Mouse (Mus musculus): ENCODE data around the gene Triap1.
"Not testable (repeated sequence)": the region's sequence is repeated elsewhere in the genome, so short reads cannot be mapped to it uniquely, and the experiment has no call there.

The Triap1 gene

GRCm38 (mm10) chr5:115340007-115340406, 1.0 kb upstream of the Triap1 start:
- no peak for DNase-seq

DNA sequence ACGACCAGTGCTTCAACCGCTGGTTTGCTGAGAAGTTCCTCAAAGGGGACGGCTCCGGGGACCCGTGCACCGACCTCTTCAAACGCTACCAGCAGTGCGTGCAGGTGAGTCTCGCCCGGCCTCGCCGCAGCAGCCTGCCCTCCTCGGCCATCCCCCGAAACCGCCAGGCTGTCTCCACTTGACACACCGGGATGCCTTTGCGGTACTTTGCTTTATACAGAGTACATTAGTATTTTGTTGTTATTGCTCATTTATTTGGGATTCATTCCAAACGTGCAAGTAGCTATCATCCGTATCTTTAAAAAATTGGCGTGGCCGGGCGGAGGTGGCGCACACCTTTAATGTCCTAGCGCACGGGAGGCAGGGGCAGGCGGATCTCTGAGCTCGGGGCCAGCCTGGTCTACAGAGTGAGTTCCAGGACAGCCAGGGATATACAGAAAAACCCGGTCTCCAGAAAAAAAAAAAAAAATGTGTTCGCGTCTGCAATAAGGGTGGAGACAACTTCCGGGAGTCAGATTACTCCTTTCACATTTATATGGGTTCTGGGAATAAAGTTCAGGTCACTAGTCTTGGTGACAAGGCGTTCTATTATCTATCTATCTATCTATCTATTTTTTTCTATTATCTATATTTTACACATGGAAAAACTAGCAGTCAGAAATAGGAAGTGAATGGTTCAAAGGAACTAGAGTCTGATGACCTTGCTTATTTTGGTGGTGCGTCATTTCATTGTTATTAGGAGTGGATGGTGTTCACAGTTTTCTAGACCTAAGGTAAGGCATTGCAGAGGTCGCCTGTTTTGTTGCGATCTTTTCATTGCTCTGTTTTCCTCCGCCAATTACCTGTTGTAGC, 515 bp downstream of the Triap1 start:
- no peak for DNase-seq

DNA sequence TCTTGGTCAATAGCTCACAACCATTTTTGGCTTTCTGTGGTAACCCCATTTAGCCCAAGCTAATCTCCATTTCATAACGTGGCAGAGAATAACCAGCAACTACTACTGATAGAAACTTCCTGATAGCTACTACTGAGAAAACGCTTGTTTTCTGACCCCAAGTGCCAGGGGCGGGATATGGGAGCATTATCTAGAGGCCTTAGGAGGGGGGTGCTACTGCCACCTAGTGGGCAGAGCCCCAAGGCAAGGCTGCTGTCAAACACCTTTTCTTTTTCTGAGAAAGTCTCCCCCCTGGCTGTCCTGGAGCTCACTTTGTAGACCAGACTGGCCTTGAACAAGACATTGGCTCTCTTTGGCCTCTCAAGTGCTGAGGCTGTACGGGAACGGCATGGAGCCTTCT, 6.5 kb downstream of the Triap1 start:
- peak; percentile 79 to 90 for DNase-seq

- peak; percentile 99 for DNase-seq
Observed at GRCm38 (mm10) chr5:115348546-115349224, 7.7 kb downstream of the Triap1 start, which contains the start of gene Cox6a1. Gene Cox6a1 (minus strand): TSS chr5:115348981.

GRCm38 (mm10) chr5:115349225-115349555, 8.2 kb downstream of the Triap1 start:
- no peak for DNase-seq

DNA sequence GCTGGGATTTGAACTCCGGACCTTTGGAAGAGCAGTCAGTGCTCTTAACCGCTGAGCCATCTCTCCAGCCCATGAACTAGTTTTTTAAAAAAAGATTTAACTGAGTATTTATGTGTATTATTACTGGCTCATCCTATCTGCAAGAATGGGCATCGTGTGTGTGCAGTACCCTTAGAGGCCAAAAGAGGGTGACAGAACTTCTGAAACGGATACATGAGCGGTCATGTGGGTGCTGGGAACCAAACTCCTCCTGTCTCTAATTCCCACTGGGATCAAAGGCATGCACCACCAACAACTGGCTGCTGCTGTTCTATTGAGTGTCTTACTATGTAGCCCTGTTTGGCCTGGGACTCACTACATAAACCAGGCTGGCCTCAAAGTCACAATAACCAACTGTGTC, 10.3 kb downstream of the Triap1 start:
- no peak for DNase-seq

DNA sequence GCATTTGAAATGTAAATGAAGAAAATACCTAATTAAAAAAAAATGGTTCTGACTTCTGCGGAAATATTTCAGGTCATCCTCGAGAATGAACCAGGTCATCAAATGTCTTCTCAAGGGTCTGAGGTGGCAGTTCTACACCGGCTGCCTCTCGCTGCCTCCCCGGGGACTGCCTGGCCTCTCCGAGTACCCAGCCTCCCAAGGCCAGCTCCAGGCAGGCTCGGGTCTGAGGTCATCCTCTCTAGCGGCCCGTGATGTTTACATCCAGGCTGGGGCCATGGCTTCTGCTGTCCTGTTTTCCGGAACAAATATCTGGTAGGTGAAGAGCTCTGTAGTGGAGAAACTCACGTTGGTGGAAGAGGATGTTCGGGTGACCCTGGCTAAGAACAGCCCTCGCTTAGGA, 14.0 kb downstream of the Triap1 start:
- DNase-seq, result no peak

GRCm38 (mm10) chr5:115358872-115359271, 17.8 kb downstream of the Triap1 start:
- peak; percentile 76 to 85 for DNase-seq

- no peak for DNase-seq
Observed at GRCm38 (mm10) chr5:115359438-115359837, 18.4 kb downstream of the Triap1 start.

DNA sequence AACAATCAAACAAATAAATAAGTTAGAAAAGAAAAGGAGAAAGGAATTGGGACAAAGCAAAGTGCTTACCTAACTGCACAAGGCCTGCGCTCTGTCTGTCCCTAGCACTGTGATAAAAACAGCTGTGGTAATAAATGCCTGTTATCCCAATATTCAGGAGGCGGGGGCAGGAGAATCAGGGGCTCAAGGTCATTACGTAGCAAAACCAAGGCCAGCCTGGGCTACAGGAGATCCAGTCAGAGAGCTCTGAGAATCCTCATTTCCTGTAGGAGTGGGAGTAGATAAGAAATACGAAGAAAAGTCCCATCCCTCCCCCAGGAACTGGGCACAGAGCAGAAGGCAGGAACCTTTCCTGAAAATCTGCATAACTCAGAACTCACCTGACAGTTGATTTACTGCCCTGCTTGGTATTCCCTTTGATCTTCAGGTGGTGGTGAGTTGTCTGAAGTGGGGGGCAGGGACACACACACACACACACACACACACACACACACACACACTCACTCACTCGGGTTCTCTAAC, 18.9 kb downstream of the Triap1 start:
- DNase-seq, result no peak

DNA sequence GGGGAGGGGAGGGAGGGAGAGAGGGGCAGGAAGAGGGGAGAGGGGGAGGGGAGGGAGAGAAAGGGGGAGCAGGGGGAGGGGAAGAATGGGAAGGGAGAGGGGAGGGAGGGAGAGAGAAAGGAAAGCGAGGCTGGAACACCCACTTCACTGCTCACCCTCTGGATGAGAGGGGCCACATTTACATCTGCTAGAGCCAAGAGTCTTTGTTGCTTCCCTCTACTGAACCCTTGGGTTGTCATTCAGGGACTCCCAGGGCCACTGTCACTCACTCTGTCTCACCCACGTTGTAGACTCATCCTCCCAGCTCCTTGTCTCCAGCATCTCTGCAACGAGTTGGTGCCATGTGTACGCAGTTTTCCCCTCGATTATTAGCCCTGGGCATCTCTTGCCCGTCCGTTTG, 21.2 kb downstream of the Triap1 start:
- no peak for DNase-seq

DNA sequence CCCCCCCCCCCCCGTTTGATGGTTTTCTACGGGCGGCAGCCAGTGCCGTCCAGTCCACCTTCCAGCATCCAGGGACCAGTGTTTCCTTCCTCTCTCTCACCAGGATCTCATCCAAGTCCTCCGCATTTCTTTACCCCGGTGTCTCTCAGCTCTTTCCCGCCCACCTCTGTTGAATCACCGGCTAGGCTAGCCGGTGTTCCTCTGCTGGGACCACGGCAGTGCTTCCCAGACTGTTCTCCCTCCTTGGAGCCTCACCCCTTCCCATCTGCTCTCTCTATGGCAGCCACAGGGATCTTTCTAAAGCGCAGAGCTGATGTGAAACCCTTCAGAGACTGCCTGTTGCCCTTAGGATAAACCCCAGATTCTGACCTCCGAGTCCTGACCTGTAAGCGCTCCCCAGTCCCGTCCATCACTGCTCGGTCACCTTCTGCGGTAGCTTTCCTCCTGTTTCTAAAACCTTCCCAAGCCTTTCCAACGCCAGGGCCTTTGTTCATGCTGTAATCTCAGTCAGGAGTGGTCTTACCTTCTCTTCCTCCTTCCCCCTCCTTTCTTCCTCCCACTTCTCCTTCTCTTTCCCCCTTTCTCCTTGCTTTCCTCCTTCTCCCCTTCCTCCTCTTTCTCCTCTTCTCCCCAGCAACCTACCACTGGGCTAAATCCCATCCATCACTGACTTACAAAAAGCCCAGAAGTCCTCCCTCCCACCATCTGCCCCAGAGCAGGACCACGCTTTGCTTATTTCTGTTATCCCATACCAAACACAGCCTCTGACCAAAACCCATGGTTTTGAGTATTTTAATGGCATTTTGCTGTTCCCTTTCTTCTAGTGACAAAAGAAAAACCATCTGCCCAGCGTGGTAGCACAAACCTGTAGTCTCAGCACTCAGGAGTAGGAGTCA, 22.0 kb downstream of the Triap1 start:
- DNase-seq, result no peak

DNA sequence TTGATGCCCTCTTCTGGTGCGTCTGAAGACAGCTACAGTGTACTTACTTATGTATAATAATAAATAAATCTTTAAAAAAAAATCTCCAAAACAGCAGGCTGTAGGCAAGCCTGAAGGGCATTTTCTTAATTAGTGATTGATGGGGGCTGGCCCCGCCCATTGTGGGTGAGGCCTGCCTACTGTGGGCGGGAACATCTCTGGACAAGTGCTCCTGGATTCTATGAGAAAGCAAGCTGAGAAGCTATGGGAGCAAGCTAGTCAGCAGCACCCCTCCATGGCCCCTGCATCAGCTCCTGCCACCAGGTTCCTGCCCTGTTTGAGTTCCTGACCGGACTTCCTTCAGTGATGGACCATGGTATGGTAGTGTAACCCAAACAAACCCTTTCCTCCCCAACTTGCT, 23.8 kb downstream of the Triap1 start:
- no peak for DNase-seq

- no peak for DNase-seq
Observed at GRCm38 (mm10) chr5:115371736-115372135, 30.7 kb downstream of the Triap1 start.

- no peak for DNase-seq
Observed at GRCm38 (mm10) chr5:115373441-115374203, 32.6 kb downstream of the Triap1 start.

GRCm38 (mm10) chr5:115374204-115374820, 33.3 kb downstream of the Triap1 start:
- DNase-seq, result no peak

DNA sequence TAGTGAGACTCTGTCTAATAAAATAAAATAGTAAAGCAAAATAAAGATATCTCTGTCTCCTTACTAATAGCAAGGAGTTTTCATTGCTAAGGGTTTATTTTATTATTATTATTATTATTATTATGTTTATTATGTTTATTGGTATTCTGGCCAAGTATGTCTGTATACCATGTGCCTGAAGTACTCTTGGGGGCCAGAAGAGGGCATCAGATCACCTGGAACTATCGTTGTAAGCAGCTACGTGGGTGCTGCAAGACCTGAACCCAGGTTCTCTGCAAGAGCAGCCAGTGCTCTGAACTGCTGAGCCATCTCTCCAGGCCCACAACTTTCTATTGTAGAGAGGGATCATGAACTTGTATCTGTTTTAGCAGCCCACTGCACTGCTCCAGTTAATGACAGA, 34.4 kb downstream of the Triap1 start:
- DNase-seq, result no peak

DNA sequence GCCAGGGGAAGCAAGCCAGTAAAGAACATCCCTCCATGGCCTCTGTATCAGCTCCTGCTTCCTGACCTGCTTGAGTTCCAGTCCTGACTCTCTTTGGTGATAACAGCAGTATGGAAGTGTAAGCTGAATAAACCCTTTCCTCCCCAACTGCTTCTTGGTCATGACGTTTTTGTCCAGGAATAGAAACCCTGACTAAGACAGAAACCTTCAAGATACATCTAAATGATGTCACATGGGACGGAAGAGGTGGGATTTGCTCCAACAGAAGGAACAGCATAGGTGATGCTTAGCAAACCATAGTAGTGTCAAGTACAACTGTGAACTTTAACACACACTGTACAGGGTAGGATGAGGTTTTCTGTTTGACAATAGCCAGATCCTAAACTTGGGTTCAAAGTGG, 37.9 kb downstream of the Triap1 start:
- DNase-seq, result not testable (repeated sequence)

- DNase-seq, result no peak
Observed at GRCm38 (mm10) chr5:115391935-115392334, 50.9 kb downstream of the Triap1 start.

- no peak for DNase-seq
Observed at GRCm38 (mm10) chr5:115392969-115393368, 51.9 kb downstream of the Triap1 start.
